Mouse (Mus musculus): ENCODE results near the gene Mrpl46.

The Mrpl46 gene

DNA sequence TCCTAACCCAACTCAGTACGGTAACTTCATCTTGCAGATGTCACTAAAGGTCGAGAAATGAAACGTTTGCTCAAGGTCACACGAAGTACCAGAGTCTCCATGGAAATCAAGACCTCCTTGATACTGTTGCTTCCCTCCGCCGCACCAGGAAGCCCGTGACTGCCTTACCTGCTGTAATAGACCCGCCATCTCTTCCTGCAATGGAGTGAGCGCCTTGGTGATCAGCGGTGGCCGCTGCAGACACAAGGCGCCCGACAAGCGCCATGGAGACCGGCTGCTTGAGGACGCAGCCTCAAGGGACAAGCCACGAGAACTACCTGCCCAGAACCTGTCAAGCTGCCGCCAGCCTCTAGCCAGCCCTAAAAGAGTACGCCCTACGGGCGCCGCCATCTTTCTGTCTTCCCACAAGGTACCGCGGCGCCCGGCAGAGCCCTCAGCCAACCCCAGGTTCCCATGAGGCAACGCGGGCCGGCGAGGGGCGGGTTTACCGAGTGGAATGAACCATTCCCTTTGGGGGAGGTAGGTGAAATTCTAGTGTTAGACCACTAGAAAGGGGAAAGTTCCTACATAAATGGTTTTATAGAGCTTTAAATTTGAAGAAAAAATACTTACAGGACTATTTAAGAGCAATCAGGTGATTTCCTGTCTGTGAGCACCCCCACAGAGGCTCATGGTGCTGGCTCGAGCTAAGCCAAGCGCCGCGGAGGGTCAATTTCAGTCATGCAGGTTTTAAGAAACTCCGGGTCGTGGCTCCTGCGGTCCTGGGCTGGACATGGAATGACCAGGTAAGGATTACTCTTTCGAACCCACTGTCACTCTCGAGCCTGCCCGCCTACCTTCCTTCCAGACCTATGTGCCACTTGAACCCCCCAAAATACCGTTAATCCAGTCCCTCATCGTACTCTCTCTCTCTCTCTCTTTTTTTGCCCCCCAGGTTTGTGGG, at the start of gene Mrpl46, which contains the start of gene Mrps11:
TSS of gene Mrpl46 (minus strand) at position 893 of the 943 bp plus-strand sequence.
TSS of gene Mrps11 (plus strand) at position 481 of the 943 bp plus-strand sequence.
- peak; percentile 75 for DNase-seq (ENCODE audit: low spot score)

GRCm38 (mm10) chr7:78827749-78828362, 44.5 kb upstream of the Mrpl46 start:
- DNase-seq (ENCODE audit: low spot score): no peak

GRCm38 (mm10) chr7:78826682-78827385, 43.5 kb upstream of the Mrpl46 start:
- DNase-seq (ENCODE audit: low spot score): no peak

DNA sequence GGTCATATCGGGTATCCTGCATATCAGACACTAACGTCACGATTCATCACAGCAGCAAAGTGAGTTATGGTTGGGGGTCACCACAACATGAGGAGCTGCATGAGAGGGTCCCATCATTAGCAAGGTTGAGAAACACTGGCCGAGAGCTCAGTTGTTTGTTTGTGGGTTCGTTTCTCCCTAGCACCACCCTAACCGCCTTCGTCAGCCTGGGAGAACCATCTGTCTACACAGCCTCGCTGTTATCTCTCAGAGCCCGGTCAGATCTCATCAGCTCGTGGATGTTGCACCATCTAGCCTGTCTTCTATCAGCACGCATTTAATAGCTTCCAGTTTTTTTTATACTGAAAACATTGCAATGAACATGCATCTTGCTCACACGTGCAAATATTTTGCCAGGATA, 35.0 kb upstream of the Mrpl46 start:
- DNase-seq (ENCODE audit: low spot score): no peak

GRCm38 (mm10) chr7:78814766-78815165, 31.4 kb upstream of the Mrpl46 start:
- no peak for DNase-seq (ENCODE audit: low spot score)

DNA sequence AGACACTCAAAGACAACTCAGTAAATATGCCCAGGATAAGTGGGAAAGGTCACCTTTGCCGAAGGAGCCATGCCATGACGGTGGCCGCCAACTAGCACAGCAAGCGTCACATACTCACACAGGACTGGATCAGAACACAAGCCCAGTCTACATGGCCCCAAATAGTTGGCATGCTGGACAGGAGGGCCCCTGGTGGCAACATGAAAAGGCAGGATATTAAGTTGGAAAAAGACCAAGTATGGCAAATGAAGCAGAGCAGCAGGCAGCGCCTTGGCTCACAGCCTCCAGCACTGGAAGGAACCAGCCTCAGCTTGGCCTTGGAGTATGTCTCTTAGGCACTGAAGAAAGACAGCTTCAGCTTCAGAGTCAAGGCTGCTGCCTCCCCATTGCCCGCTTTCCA, 30.5 kb upstream of the Mrpl46 start:
- no peak for DNase-seq (ENCODE audit: low spot score)

GRCm38 (mm10) chr7:78807192-78807591, 23.9 kb upstream of the Mrpl46 start:
- no peak for DNase-seq (ENCODE audit: low spot score)

DNA sequence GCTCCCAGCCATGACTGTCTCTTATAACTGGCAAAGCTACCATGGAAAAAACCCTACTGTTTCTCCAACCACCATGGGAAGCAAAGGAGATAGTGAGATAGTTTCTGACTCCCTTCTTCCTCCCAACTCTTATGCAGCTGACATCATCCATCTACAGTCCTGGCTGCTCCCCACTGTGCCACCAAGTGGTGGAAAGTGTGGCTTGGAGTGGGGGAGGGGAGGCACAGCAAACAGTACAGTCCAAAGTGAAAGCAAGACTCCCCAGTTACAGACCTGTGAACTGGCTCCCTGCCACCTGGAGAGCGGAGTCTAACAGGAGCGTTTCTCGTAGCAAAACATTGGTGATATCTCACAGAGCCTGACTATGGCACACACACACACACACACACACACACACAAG, 20.5 kb upstream of the Mrpl46 start:
- peak; percentile 19 for DNase-seq (ENCODE audit: low spot score)

DNA sequence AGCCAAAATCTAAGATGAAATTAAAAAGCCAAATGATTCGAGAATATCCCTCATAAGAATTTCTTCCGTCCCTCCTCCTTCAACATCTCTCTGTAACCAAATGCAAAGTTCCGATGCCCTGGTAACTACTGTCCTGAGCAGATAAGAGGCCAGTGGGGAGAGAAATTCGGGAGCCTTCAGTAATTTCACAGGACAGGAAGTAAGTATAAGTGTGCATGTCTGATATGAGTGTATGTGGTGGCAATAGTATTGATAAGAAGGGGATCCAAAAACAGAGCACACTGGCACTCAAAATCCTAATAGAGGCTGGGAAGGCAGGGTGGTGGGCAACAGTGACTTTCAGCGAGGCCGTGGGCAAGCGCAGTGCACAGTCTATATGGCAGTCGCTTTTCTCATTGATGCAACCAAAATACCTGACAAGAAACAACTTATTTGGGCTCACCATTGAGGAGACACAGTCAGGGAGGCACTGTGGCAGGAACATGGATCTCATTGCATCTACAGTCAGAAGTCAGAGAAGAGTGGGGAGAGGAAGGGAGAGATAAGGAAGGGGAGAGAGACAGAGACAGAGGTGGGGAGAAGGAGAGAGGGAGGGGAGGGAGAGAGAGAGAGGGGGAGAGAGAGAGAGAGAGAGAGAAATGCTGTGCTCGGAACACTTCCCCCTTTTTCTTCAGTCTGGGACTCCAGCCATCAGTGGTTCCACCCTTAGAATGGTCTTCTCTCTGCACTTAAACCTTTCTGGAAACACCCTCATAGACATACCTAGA, 16.6 kb upstream of the Mrpl46 start:
- DNase-seq (ENCODE audit: low spot score): no peak

DNA sequence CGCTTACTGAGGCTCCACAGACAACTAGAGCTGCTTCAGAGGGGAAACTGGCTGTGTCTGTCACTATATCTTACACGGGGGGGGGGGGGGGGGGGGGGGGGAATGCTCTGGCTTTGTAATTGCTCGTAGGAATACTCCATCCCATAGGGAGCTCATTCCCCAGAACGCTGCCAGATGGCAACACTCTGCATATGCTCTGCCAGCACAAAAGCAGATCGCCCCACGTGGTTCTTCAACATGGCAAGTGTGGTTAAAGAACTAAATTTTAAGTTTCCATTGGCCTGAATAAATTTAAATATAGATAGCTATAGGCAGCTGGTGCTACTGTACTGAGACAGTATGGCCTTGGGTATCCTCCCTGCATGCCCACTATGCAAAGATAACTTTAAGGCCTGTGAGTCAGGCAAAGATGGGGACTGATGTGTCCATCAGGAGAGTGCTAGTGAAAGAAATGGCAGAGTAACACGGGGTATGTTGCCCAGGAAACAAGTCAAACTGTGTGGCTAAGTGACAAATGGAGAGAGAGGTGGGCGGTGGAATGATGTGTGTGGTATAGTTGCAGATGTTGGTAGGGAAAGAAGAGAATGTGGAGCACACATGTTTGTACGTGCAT, 14.6 kb upstream of the Mrpl46 start:
- no peak for DNase-seq (ENCODE audit: low spot score)

DNA sequence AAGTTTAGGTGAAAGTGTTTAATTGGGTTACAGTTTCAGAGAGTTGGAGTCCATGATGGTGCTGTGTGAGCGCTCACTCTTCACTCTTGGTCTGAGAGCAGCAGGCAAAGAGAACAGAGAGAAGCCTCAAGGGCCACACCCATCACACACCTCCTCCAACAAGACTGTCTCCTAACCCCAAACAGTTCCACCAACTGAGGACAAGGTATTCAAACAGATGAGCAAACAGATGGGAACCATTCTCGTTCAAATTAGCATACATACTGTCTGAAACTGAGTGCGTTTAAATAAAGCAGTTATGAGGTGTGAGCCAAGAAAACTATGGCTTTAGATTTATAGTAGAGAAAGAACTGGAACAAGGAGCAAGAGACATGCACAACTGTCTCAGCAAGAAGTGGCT, 13.3 kb upstream of the Mrpl46 start:
- no peak for DNase-seq (ENCODE audit: low spot score)

DNA sequence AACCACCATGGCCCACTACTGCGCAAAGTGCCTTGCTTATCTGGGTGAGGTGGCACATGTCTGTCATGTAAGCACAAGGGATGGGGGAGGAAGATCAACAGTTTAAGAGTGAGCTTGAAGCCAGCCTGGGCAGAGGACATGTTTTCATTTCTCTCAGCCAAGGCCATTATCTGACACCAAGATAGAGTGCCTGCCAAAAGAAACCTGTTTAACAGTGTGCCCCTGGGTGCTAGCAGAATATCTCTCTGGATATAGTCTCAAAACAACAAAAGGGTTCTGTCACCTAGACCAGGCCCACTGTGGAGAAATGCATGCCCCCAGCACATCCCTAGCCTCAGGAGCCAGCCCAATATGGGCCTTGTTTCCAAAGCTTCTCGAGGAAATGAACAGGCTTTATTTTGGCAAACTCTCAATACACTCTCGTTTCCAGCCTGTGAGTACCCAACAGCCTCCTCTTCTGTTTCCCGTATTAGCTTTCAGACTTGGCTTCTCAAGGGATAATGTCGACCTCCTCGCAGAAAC, 11.3 kb upstream of the Mrpl46 start:
- DNase-seq (ENCODE audit: low spot score): no peak

GRCm38 (mm10) chr7:78793895-78794570, 10.7 kb upstream of the Mrpl46 start:
- DNase-seq (ENCODE audit: low spot score): no peak

DNA sequence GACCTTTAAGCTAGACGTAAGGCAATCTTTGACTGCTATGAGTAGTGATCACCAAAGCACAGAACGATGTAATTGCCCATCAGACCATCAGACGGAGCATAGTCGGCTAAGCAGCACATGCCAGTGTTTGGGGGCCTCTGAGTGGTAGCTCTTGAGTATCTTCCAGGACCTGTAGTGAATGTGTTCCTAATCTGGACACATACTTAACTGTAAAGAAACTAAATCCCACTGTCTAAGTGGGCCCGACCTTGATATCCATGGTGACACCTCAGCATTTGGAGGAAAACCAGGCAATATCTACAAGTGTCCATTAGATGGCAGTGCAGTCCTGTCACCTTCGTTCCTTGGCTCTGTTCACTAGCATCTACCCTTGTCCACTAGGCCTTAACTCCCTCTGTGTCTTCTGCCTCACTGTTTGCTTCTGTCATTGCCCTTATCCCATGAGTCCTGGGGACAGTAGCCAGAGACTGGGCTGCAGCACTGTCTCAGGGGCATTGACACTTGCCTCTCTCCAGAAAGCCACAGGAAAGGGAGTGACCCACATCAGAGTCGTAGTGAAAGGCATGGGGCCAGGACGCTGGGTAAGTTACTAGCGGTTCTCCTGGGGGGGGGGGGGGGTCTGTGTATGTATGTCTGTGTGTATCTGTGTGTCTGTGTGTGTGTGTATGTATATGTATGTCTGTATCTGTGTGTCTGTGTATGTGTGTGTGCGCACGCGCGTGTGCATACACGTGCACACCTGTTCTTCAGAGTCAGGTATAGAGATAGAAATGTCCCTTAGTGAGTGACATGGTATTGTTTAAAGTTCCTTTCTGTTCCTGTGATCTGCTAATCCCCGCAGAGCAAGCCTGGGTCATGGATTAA, 8.3 kb upstream of the Mrpl46 start:
- peak; percentile 32 for DNase-seq (ENCODE audit: low spot score)

DNA sequence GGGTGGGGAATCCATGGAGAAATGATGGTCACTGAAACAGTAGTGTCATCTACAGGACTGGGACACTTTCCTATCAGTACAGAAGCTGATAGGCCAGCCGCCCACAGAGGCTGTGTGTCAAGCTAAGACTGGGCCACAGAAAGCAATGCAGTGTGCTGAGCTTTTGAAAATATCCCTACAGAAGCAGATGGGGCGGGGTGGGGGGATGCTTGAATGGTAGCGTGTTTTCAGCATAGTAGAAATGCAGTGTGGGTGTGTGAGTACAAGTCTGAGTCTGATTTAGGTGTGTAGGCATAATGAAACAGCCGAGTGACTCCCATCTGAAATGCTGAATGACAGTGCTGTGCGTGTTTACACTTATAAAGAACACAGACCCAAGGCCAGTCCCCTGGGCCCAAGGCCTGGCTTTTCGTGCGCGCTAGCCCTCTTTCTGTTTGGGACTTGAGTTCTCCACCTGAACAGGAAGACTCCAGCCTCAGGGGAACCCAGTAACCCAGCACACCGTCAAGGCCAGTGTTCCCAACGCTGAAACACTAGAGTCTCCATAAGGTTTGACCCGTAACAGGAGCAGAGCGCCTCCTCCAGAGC, 4.6 kb upstream of the Mrpl46 start:
- no peak for DNase-seq (ENCODE audit: low spot score)

DNA sequence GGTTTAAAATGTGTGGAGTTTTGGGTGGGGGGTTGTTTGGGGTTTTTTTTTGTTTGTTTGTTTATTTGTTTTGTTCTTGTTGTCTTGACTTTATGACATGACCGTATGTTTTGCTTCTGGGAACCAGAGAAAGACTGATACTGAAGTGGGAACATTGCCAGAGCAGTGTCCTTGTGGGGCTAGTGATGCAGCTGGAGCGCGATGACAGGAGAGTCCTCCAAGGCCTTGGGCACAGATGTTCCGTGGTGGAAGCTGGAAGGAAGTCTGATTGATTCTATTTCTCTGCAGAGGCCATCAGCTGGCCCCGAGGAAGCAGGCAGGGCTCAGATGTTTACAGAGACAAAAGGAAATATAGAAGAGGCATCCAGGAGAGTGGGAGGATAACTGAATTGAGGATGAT, 2.6 kb upstream of the Mrpl46 start:
- DNase-seq (ENCODE audit: low spot score): no peak

GRCm38 (mm10) chr7:78778741-78779140, 4.6 kb downstream of the Mrpl46 start:
- DNase-seq (ENCODE audit: low spot score): no peak

DNA sequence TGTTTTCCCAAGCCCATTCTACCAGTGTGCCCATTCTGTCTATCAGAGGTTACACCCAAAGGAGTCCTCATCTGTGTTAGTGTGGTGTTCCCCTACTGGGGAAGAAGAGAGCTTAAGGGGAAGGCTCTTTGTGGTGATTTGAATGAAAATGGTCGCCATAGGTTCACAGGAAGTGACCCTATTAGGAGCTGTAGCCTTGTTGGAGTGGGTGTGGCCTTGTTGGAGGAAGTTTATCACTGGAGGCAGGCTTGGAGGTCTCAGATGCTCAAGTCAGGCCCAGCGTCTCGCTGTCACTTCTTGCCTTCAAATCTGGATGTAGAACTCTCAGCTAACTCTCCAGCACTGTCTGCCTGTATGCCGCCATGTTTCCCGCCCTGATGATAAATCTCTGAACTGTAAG, 12.4 kb downstream of the Mrpl46 start:
- DNase-seq (ENCODE audit: low spot score): no peak

- DNase-seq (ENCODE audit: low spot score): no peak
Observed at GRCm38 (mm10) chr7:78769075-78769652, 14.2 kb downstream of the Mrpl46 start.
